Mouse (Mus musculus): Measurements from ENCODE around the gene Cx3cl1. TPM values are rescaled to one million over a fixed set of nuclear protein-coding genes. Genes with fewer than 3 reads are reported as not detected.

Cx3cl1 gene
- total RNA-seq, 1 experiment = 5.3 TPM

GRCm38 (mm10) chr8:94734735-94735350 is 37.0 kb upstream of the Cx3cl1 start:
- DNase-seq (ENCODE audit: low read depth, low spot score) = no peak
- Histone ChIP-seq H3K36me3 (ENCODE audit: control insufficient read depth, insufficient read depth, low read length, poor library complexity, severe bottlenecking) (no peaks in the 10 kb centered on the region), H3K9ac (ENCODE audit: insufficient read depth, low read depth, low read length, poor library complexity, severe bottlenecking) (no peak overlapping the region), H3K4me3 (ENCODE audit: insufficient read depth in 1 of 2, low read depth in 1 of 2, low read length in 2 of 2, poor library complexity in 1 of 2, severe bottlenecking in 1 of 2) (no peak overlapping the region), H3K27ac (ENCODE audit: insufficient read depth, low read depth, low read length, poor library complexity, severe bottlenecking) (no peak overlapping the region), H3K9me3 (ENCODE audit: control insufficient read depth, insufficient read depth, low read depth, low read length) (no peaks in the 10 kb centered on the region), H3K4me1 (ENCODE audit: control insufficient read depth in 2 of 2, insufficient read depth in 2 of 2, low read length in 2 of 2, poor library complexity in 1 of 2) (no peaks in the 10 kb centered on the region)
- TF ChIP-seq HCFC1 (IDR thresholded peaks at IDR 0.05; ENCODE audit: borderline replicate concordance, insufficient read depth, low read length) = no peak
- no peak for TF ChIP-seq ZC3H11A (IDR thresholded peaks at IDR 0.05; ENCODE audit: borderline replicate concordance, low read depth, low read length)
- TF ChIP-seq MAFK (IDR thresholded peaks at IDR 0.05; ENCODE audit: insufficient read depth, low read depth, low read length) = no peak
- no peak for TF ChIP-seq ZNF384 (IDR thresholded peaks at IDR 0.05; ENCODE audit: low read depth, low read length)
- TF ChIP-seq CHD2 (IDR thresholded peaks at IDR 0.05; ENCODE audit: low read depth, low read length) = no peak
- in situ Hi-C loops (cut with MboI; ENCODE audit: low sequenced_read_pairs in 2 of 2, unreplicated experiment in 2 of 2) = no loop called here

- Histone ChIP-seq H3K36me3 (ENCODE audit: control insufficient read depth, insufficient read depth, low read length, poor library complexity, severe bottlenecking) (no peaks in the 10 kb centered on the region), H3K27ac (ENCODE audit: insufficient read depth, low read depth, low read length, poor library complexity, severe bottlenecking) (no peak overlapping the region), H3K4me1 (ENCODE audit: control insufficient read depth in 2 of 2, insufficient read depth in 2 of 2, low read length in 2 of 2, poor library complexity in 1 of 2) (no peaks in the 10 kb centered on the region), H3K9me3 (ENCODE audit: control insufficient read depth, insufficient read depth, low read depth, low read length) (no peaks in the 10 kb centered on the region), H3K9ac (ENCODE audit: insufficient read depth, low read depth, low read length, poor library complexity, severe bottlenecking) (no peak overlapping the region), H3K4me3 (ENCODE audit: insufficient read depth in 1 of 2, low read depth in 1 of 2, low read length in 2 of 2, poor library complexity in 1 of 2, severe bottlenecking in 1 of 2) (no peak overlapping the region)
- in situ Hi-C loops (cut with MboI; ENCODE audit: low sequenced_read_pairs in 2 of 2, unreplicated experiment in 2 of 2) = no loop called here
- no peak for DNase-seq (ENCODE audit: low read depth, low spot score)
- TF ChIP-seq HCFC1 (IDR thresholded peaks at IDR 0.05; ENCODE audit: borderline replicate concordance, insufficient read depth, low read length) = no peak
- no peak for TF ChIP-seq CHD2 (IDR thresholded peaks at IDR 0.05; ENCODE audit: low read depth, low read length)
- no peak for TF ChIP-seq MAFK (IDR thresholded peaks at IDR 0.05; ENCODE audit: insufficient read depth, low read depth, low read length)
- TF ChIP-seq ZNF384 (IDR thresholded peaks at IDR 0.05; ENCODE audit: low read depth, low read length) = no peak
- TF ChIP-seq ZC3H11A (IDR thresholded peaks at IDR 0.05; ENCODE audit: borderline replicate concordance, low read depth, low read length) = no peak
These were observed 36.2 kb upstream of the Cx3cl1 start for GRCm38 (mm10) chr8:94735426-94736094.

- no peak overlapping the region for H3K4me3 ChIP-seq (ENCODE audit: insufficient read depth in 1 of 2, low read depth in 1 of 2, low read length in 2 of 2, poor library complexity in 1 of 2, severe bottlenecking in 1 of 2)
- DNase-seq (ENCODE audit: low read depth, low spot score) = no peak
- H3K36me3 ChIP-seq (ENCODE audit: control insufficient read depth, insufficient read depth, low read length, poor library complexity, severe bottlenecking) = no peaks in the 10 kb centered on the region
- no peaks in the 10 kb centered on the region for H3K9me3 ChIP-seq (ENCODE audit: control insufficient read depth, insufficient read depth, low read depth, low read length)
- H3K4me1 ChIP-seq (ENCODE audit: control insufficient read depth in 2 of 2, insufficient read depth in 2 of 2, low read length in 2 of 2, poor library complexity in 1 of 2) = no peaks in the 10 kb centered on the region
- in situ Hi-C loops (cut with MboI; ENCODE audit: low sequenced_read_pairs in 2 of 2, unreplicated experiment in 2 of 2) = no loop called here
- TF ChIP-seq ZC3H11A (IDR thresholded peaks at IDR 0.05; ENCODE audit: borderline replicate concordance, low read depth, low read length) (no peak), MAFK (IDR thresholded peaks at IDR 0.05; ENCODE audit: insufficient read depth, low read depth, low read length) (no peak), HCFC1 (IDR thresholded peaks at IDR 0.05; ENCODE audit: borderline replicate concordance, insufficient read depth, low read length) (no peak), CHD2 (IDR thresholded peaks at IDR 0.05; ENCODE audit: low read depth, low read length) (no peak), ZNF384 (IDR thresholded peaks at IDR 0.05; ENCODE audit: low read depth, low read length) (no peak)
- no peak overlapping the region for H3K9ac ChIP-seq (ENCODE audit: insufficient read depth, low read depth, low read length, poor library complexity, severe bottlenecking)
- no peak overlapping the region for H3K27ac ChIP-seq (ENCODE audit: insufficient read depth, low read depth, low read length, poor library complexity, severe bottlenecking)
These were observed 32.0 kb upstream of the Cx3cl1 start for GRCm38 (mm10) chr8:94739829-94740228.

GRCm38 (mm10) chr8:94740591-94740990 is 31.2 kb upstream of the Cx3cl1 start:
- no peak overlapping the region for H3K9ac ChIP-seq (ENCODE audit: insufficient read depth, low read depth, low read length, poor library complexity, severe bottlenecking)
- H3K27ac ChIP-seq (ENCODE audit: insufficient read depth, low read depth, low read length, poor library complexity, severe bottlenecking) = no peak overlapping the region
- no peaks in the 10 kb centered on the region for H3K4me1 ChIP-seq (ENCODE audit: control insufficient read depth in 2 of 2, insufficient read depth in 2 of 2, low read length in 2 of 2, poor library complexity in 1 of 2)
- in situ Hi-C loops (cut with MboI; ENCODE audit: low sequenced_read_pairs in 2 of 2, unreplicated experiment in 2 of 2) = no loop called here
- H3K36me3 ChIP-seq (ENCODE audit: control insufficient read depth, insufficient read depth, low read length, poor library complexity, severe bottlenecking) = no peaks in the 10 kb centered on the region
- DNase-seq (ENCODE audit: low read depth, low spot score) = no peak
- no peak overlapping the region for H3K4me3 ChIP-seq (ENCODE audit: insufficient read depth in 1 of 2, low read depth in 1 of 2, low read length in 2 of 2, poor library complexity in 1 of 2, severe bottlenecking in 1 of 2)
- TF ChIP-seq ZC3H11A (IDR thresholded peaks at IDR 0.05; ENCODE audit: borderline replicate concordance, low read depth, low read length) (no peak), MAFK (IDR thresholded peaks at IDR 0.05; ENCODE audit: insufficient read depth, low read depth, low read length) (no peak), ZNF384 (IDR thresholded peaks at IDR 0.05; ENCODE audit: low read depth, low read length) (no peak), CHD2 (IDR thresholded peaks at IDR 0.05; ENCODE audit: low read depth, low read length) (no peak), HCFC1 (IDR thresholded peaks at IDR 0.05; ENCODE audit: borderline replicate concordance, insufficient read depth, low read length) (no peak)
- no peaks in the 10 kb centered on the region for H3K9me3 ChIP-seq (ENCODE audit: control insufficient read depth, insufficient read depth, low read depth, low read length)

All from ES-E14 (cell line).